ENCODE assay signal across 27 mouse cellular contexts in genomic region chr2:167577186-167577785, GRCm38 (mm10). TPM values are rescaled to one million over a fixed set of nuclear protein-coding genes. Genes with fewer than 3 reads are reported as not detected.
DNase-seq lines count a peak whose midpoint lies in the region; TF ChIP-seq lines count a peak whose summit lies in the region.
"Had no signal": no experiment of that assay in that cellular context is flagged by ENCODE, and none has a peak within 500 bp of the region (broad histone marks: within the 10 kb centered on the region; RNA-seq: fewer than 3 reads in every experiment).

No protein-coding gene starts in this region.

- WGBS in kidney, adult 2 months, result 54% methylated on average over 9 of the region's 9 CpGs
- WGBS in embryonic facial prominence, embryonic 10.5 days, result 55% methylated on average over 9 of the region's 9 CpGs

- peak overlapping the region; percentile 65 for H3K27ac ChIP-seq in kidney, adult 2 months (ENCODE audit: insufficient read depth, low read depth, low read length)
- peak overlapping the region; percentile 8; the same call in 1 of the 2 replicates for H3K27ac ChIP-seq in embryonic facial prominence, embryonic 10.5 days (replicated peaks)
- H3K27ac ChIP-seq: embryonic facial prominence, embryonic 13.5 days; forebrain, embryonic 12.5 days; forebrain, embryonic 15.5 days; heart, adult 2 months; heart, embryonic 15.5 days; hindbrain, embryonic 14.5 days; hindbrain, postnatal 0 days had no signal

- no peak overlapping the region for H3K4me3 ChIP-seq in kidney, adult 2 months (ENCODE audit: insufficient read depth, low read depth, low read length)
- H3K4me3 ChIP-seq in embryonic facial prominence, embryonic 10.5 days, result no peak overlapping the region
- H3K4me3 ChIP-seq: embryonic facial prominence, embryonic 13.5 days; erythroblast, embryonic 14.5 days; forebrain, embryonic 12.5 days; forebrain, embryonic 15.5 days; heart, adult 2 months; heart, embryonic 12.5 days; heart, embryonic 15.5 days had no signal

- peak; percentile 37 for DNase-seq in adrenal gland, adult 2 months
- DNase-seq in adrenal gland, postnatal 36 days, result no peak
- DNase-seq in kidney, adult 2 months, result peak; percentile 55
- DNase-seq in kidney, adult 9 months, result no peak
- peak; percentile 59 for DNase-seq in kidney, postnatal 10 days
- no peak for DNase-seq in kidney, postnatal 4 days
- no peak for DNase-seq in embryonic facial prominence, embryonic 10.5 days (ENCODE audit: low spot score)
- DNase-seq in spleen, adult 18-20 months, result no peak
- DNase-seq: adrenal gland, postnatal 10 days; cerebellum, adult 11 months; cerebellum, adult 2 months; cerebellum, adult 9-11 months; cerebellum, postnatal 25 days; gastrocnemius, postnatal 25 days; heart, postnatal 10 days; heart, postnatal 4 days had no signal

- H3K27me3 ChIP-seq in kidney, adult 2 months (replicated peaks; ENCODE audit: control insufficient read depth, insufficient read depth, low read length), result no peaks in the 10 kb centered on the region
- no peaks in the 10 kb centered on the region for H3K27me3 ChIP-seq in embryonic facial prominence, embryonic 10.5 days (replicated peaks; ENCODE audit: low read depth, poor library complexity, severe bottlenecking)
- H3K27me3 ChIP-seq: embryonic facial prominence, embryonic 13.5 days; forebrain, embryonic 12.5 days; forebrain, embryonic 15.5 days; heart, embryonic 12.5 days; heart, embryonic 15.5 days had no signal

- H3K9me3 ChIP-seq in embryonic facial prominence, embryonic 10.5 days, result no peaks in the 10 kb centered on the region
- H3K9me3 ChIP-seq: embryonic facial prominence, embryonic 13.5 days; forebrain, embryonic 12.5 days; forebrain, embryonic 15.5 days; heart, embryonic 12.5 days; heart, embryonic 15.5 days had no signal

- H3K4me1 ChIP-seq in kidney, adult 2 months (ENCODE audit: control insufficient read depth, insufficient read depth, low read length), result no peaks in the 10 kb centered on the region
- peaks cover 44% of the 10 kb centered on the region for H3K4me1 ChIP-seq in embryonic facial prominence, embryonic 10.5 days
- H3K4me1 ChIP-seq: forebrain, embryonic 15.5 days had no signal

- no peak for TF ChIP-seq CTCF in kidney, adult 2 months (conservative IDR thresholded peaks at IDR 0.05; ENCODE audit: insufficient read depth, insufficient read length, low read depth, low read length)

- no peak for TF ChIP-seq POLR2A in kidney, adult 2 months (IDR thresholded peaks at IDR 0.05; ENCODE audit: low read depth, low read length)

- no peaks in the 10 kb centered on the region for H3K36me3 ChIP-seq in kidney, adult 2 months (ENCODE audit: control insufficient read depth, insufficient read depth, low read length)
- H3K36me3 ChIP-seq in embryonic facial prominence, embryonic 10.5 days (replicated peaks), result no peaks in the 10 kb centered on the region
- H3K36me3 ChIP-seq: embryonic facial prominence, embryonic 13.5 days; forebrain, embryonic 12.5 days; forebrain, embryonic 15.5 days; heart, embryonic 12.5 days; heart, embryonic 15.5 days had no signal

RNA-seq across cellular contexts. Expression of gene Snai1, which starts 39.3 kb away (rescaled TPM):
- 10 to 100 TPM in 1 of 2 experiments, 1 to 10 TPM in 1; 6.7 to 10.1 TPM for total RNA-seq in adrenal gland, adult 2 months (2021)
- polyA plus RNA-seq in adrenal gland, adult 2 months (2012; rRNA removed), result 45.2 and 45.3 TPM in 2 replicates
- total RNA-seq in adrenal gland, postnatal 36 days (2021), result 10 to 100 TPM in 1 of 2 experiments, 1 to 10 TPM in 1; 5.4 to 11.2 TPM
- 10.4 and 13.2 TPM in 2 replicates for polyA plus RNA-seq in kidney, adult 2 months (2012; rRNA removed)
- 86.3 and 93.8 TPM in 2 replicates for polyA plus RNA-seq in embryonic facial prominence, embryonic 10.5 days (2016; fragmentation: Nextera tagmentation; extraction: Ambion mirVana)
- total RNA-seq: common myeloid progenitor, adult 5-6 weeks had no signal
- polyA plus RNA-seq: activated CD4-positive, CD25-positive, alpha-beta regulatory T cell, adult 4 months; erythroblast, embryonic 14.5 days had no signal

RNA-seq across cellular contexts. Expression of gene Ube2v1, which starts 54.6 kb away (rescaled TPM):
- 100 to 1,000 TPM; 191 to 208 TPM for total RNA-seq in adrenal gland, adult 2 months (2021)
- polyA plus RNA-seq in adrenal gland, adult 2 months (2012; rRNA removed), result 94.4 and 133 TPM in 2 replicates
- 100 to 1,000 TPM; 195 to 197 TPM for total RNA-seq in adrenal gland, postnatal 36 days (2021)
- 108 and 114 TPM in 2 replicates for polyA plus RNA-seq in kidney, adult 2 months (2012; rRNA removed)
- 384 and 394 TPM in 2 replicates for polyA plus RNA-seq in embryonic facial prominence, embryonic 10.5 days (2016; fragmentation: Nextera tagmentation; extraction: Ambion mirVana)

Comparison
In these comparisons a context has a peak if more than half of its experiments do, and no peak if none do; other contexts are left out.
1. DNase-seq: peak in adrenal gland, adult 2 months (single experiment), kidney, adult 2 months (single experiment) and kidney, postnatal 10 days (single experiment); none in adrenal gland, postnatal 36 days (0 of 2), kidney, adult 9 months (single experiment), kidney, postnatal 4 days (0 of 2), embryonic facial prominence, embryonic 10.5 days (single experiment) and spleen, adult 18-20 months (0 of 2).